Mouse (Mus musculus) thymus, adult 2 months (tissue): ENCODE results near the gene Shq1.

Experiments used
- CTCF ChIP-seq: fragments of 200-500 bp; IDR thresholded peaks from 2 replicates; pipeline ENCODE4 v1.5.1; 2012; ENCODE audit warnings: mild to moderate bottlenecking, control low read depth, low read length, moderate library complexity, borderline replicate concordance; ENCODE audit not compliant: control insufficient read depth, poor library complexity, insufficient read depth; ENCODE audit errors: extremely low read depth
- POLR2A ChIP-seq: fragments of 200-500 bp; IDR thresholded peaks from 2 replicates; pipeline ENCODE4 v1.6.1; 2012; ENCODE audit warnings: mild to moderate bottlenecking, low read length, control low read depth, moderate library complexity; ENCODE audit not compliant: control insufficient read depth, poor library complexity, insufficient read depth; ENCODE audit errors: extremely low read depth

- TF ChIP-seq POLR2A (no peak), CTCF (no peak)
Measured at GRCm38 (mm10) chr6:100586758-100587157, 84.2 kb downstream of the Shq1 start.
